In genomic region chr10:86821014-86821413, GRCm38 (mm10) we compare ENCODE assay signal across 28 mouse cellular contexts. TPM values are rescaled to one million over a fixed set of nuclear protein-coding genes. Genes with fewer than 3 reads are reported as not detected.
A peak's percentile ranks its signal among the peaks of the same experiment; 100 is the strongest.
DNase-seq lines count a peak whose midpoint lies in the region; ATAC-seq and TF ChIP-seq lines count a peak whose summit lies in the region.
"Had no signal": no experiment of that assay in that cellular context is flagged by ENCODE, and none has a peak within 500 bp of the region (broad histone marks: within the 10 kb centered on the region; RNA-seq: fewer than 3 reads in every experiment).

No protein-coding gene starts in this region.

- TF ChIP-seq CTCF in layer of hippocampus, adult 2 months (conservative IDR thresholded peaks at IDR 0.05): 0 out of 2 replicates have a peak, but pooled peaks have one; percentile 17

- peak overlapping the region; percentile 56; the same call in 1 of the 2 replicates for H3K27ac ChIP-seq in layer of hippocampus, adult 2 months
- H3K27ac ChIP-seq: embryonic facial prominence, embryonic 13.5 days; embryonic facial prominence, embryonic 15.5 days; forebrain, embryonic 10.5 days; forebrain, embryonic 13.5 days; forebrain, embryonic 15.5 days had no signal

- peak; percentile 44 for ATAC-seq in frontal cortex, adult (ENCODE audit: low TSS enrichment)
- ATAC-seq: activated CD4-positive, CD25-positive, alpha-beta regulatory T cell, adult 4 months; CD4-positive, CD25-positive, alpha-beta regulatory T cell, adult 4 months; forebrain, embryonic 13.5 days; forebrain, embryonic 15.5 days; forebrain, postnatal 0 days; Patski had no signal

- no peak overlapping the region for H3K4me3 ChIP-seq in layer of hippocampus, adult 2 months
- H3K4me3 ChIP-seq: embryonic facial prominence, embryonic 13.5 days; embryonic facial prominence, embryonic 15.5 days; erythroblast, embryonic 14.5 days; forebrain, embryonic 10.5 days; forebrain, embryonic 13.5 days; forebrain, embryonic 15.5 days had no signal

- no peak for DNase-seq in frontal cortex, postnatal 14 days (ENCODE audit: low spot score in 2 of 2)
- peak in 1 of 2 experiments; percentile 29 for DNase-seq in layer of hippocampus, adult 2 months (ENCODE audit: low spot score in 2 of 2)
- DNase-seq in layer of hippocampus, postnatal 14 days (ENCODE audit: low spot score in 2 of 2): no peak
- peak; percentile 58 for DNase-seq in brain, adult 2 months (ENCODE audit: low read depth, low spot score)
- DNase-seq: adrenal gland, adult 8-10 months; adrenal gland, postnatal 14 days; adrenal gland, postnatal 36 days; B cell, adult 2 months; cerebellum, adult 11 months; cerebellum, adult 18-20 months; cerebellum, adult 8-10 months; cerebellum, adult 9-11 months; cerebellum, postnatal 14 days; cerebellum, postnatal 36 days; embryo, embryonic 11 days; forebrain, postnatal 0 days had no signal

RNA-seq across cellular contexts. Expression of gene Nt5dc3, which starts 42.2 kb away (rescaled TPM):
- 100 to 1,000 TPM; 126 to 148 TPM for total RNA-seq in layer of hippocampus, adult 2 months (2021)
- total RNA-seq in layer of hippocampus, postnatal 14 days (2021): 100 to 1,000 TPM; 125 to 134 TPM

RNA-seq across cellular contexts. Expression of gene Gm49358, which starts 57.2 kb away (rescaled TPM):
- 10 to 100 TPM; 42.5 to 54.0 TPM for total RNA-seq in layer of hippocampus, adult 2 months (2021)
- total RNA-seq in layer of hippocampus, postnatal 14 days (2021): 10 to 100 TPM; 42.4 to 45.8 TPM
- total RNA-seq: common myeloid progenitor, adult 5-6 weeks; G1E had no signal
